Mouse (Mus musculus): ENCODE results near the gene Chil3.
"Not testable (repeated sequence)": the region's sequence is repeated elsewhere in the genome, so short reads cannot be mapped to it uniquely, and the experiment has no call there.

GRCm38 (mm10) chr3:106174971-106175370 lies 7.6 kb upstream of the Chil3 start:
- not testable (repeated sequence) for TF ChIP-seq USF1 (IDR thresholded peaks at IDR 0.05; ENCODE audit: low read depth); SRF (IDR thresholded peaks at IDR 0.05; ENCODE audit: control insufficient read depth, insufficient read length, low read depth); POLR2A (IDR thresholded peaks at IDR 0.05; ENCODE audit: insufficient read length, low read depth); MYOD1 (IDR thresholded peaks at IDR 0.05; ENCODE audit: control insufficient read depth in 1 of 3, insufficient read length in 2 of 3, low read depth in 2 of 3); E2F4 (IDR thresholded peaks at IDR 0.05; ENCODE audit: insufficient read depth); POLR2AphosphoS2 (IDR thresholded peaks at IDR 0.05; ENCODE audit: insufficient read length, low read depth); MAX (IDR thresholded peaks at IDR 0.05; ENCODE audit: low read depth)
